Mouse (Mus musculus): ENCODE data around the gene Cd276. TPM values are rescaled to one million over a fixed set of nuclear protein-coding genes. Genes with fewer than 3 reads are reported as not detected.

Gene Cd276
- total RNA-seq, 1 experiment, result 23.4 TPM

- H3K9ac ChIP-seq (ENCODE audit: insufficient read depth, low read depth, low read length, poor library complexity, severe bottlenecking), result no peak overlapping the region
- no peak for DNase-seq (ENCODE audit: low read depth, low spot score)
- TF ChIP-seq MAFK (IDR thresholded peaks at IDR 0.05; ENCODE audit: insufficient read depth, low read depth, low read length), result no peak
- no peak for TF ChIP-seq HCFC1 (IDR thresholded peaks at IDR 0.05; ENCODE audit: borderline replicate concordance, insufficient read depth, low read length)
- H3K36me3 ChIP-seq (ENCODE audit: control insufficient read depth, insufficient read depth, low read length, poor library complexity, severe bottlenecking), result no peaks in the 10 kb centered on the region
- H3K9me3 ChIP-seq (ENCODE audit: control insufficient read depth, insufficient read depth, low read depth, low read length), result no peaks in the 10 kb centered on the region
- no peak overlapping the region for H3K27ac ChIP-seq (ENCODE audit: insufficient read depth, low read depth, low read length, poor library complexity, severe bottlenecking)
- in situ Hi-C loops (cut with MboI; ENCODE audit: low sequenced_read_pairs in 2 of 2, unreplicated experiment in 2 of 2), result no loop called here
- no peaks in the 10 kb centered on the region for H3K4me1 ChIP-seq (ENCODE audit: control insufficient read depth in 2 of 2, insufficient read depth in 2 of 2, low read length in 2 of 2, poor library complexity in 1 of 2)
- no peak overlapping the region for H3K4me3 ChIP-seq (ENCODE audit: insufficient read depth in 1 of 2, low read depth in 1 of 2, low read length in 2 of 2, poor library complexity in 1 of 2, severe bottlenecking in 1 of 2)
Observed at GRCm38 (mm10) chr9:58496470-58497182, 58.6 kb downstream of the Cd276 start.

DNA sequence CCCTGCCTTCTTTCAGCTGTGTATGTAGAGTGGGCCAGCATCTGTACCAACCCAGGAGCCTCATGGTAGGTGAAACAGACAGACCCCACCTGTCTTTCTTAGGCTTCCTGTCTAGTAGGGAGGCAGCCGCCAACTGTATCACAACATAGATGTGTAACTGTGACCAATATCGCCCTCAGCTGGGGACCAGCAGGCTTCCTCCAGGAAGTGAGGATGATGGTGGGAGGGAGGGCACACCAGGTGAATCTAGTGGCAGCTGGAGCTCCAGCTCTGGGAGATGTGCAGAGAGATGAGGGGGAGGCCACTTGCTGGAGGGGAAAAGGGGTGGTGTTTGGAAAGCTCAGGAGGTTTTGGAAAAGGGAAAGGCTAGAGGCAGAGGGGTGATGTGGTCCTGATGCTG, 60.2 kb downstream of the Cd276 start:
- H3K36me3 ChIP-seq (ENCODE audit: control insufficient read depth, insufficient read depth, low read length, poor library complexity, severe bottlenecking), result no peaks in the 10 kb centered on the region; the same call in 1 of the 2 replicates
- DNase-seq (ENCODE audit: low read depth, low spot score), result no peak
- no peak overlapping the region for H3K9ac ChIP-seq (ENCODE audit: insufficient read depth, low read depth, low read length, poor library complexity, severe bottlenecking)
- in situ Hi-C loops (cut with MboI; ENCODE audit: low sequenced_read_pairs in 2 of 2, unreplicated experiment in 2 of 2), result no loop called here
- H3K4me1 ChIP-seq (ENCODE audit: control insufficient read depth in 2 of 2, insufficient read depth in 2 of 2, low read length in 2 of 2, poor library complexity in 1 of 2), result no peaks in the 10 kb centered on the region; a peak in 1 of 4 replicates
- TF ChIP-seq ZNF384 (IDR thresholded peaks at IDR 0.05; ENCODE audit: low read depth, low read length) (no peak), MAFK (IDR thresholded peaks at IDR 0.05; ENCODE audit: insufficient read depth, low read depth, low read length) (no peak), HCFC1 (IDR thresholded peaks at IDR 0.05; ENCODE audit: borderline replicate concordance, insufficient read depth, low read length) (no peak), CHD2 (IDR thresholded peaks at IDR 0.05; ENCODE audit: low read depth, low read length) (no peak), ZC3H11A (IDR thresholded peaks at IDR 0.05; ENCODE audit: borderline replicate concordance, low read depth, low read length) (no peak)
- no peak overlapping the region for H3K4me3 ChIP-seq (ENCODE audit: insufficient read depth in 1 of 2, low read depth in 1 of 2, low read length in 2 of 2, poor library complexity in 1 of 2, severe bottlenecking in 1 of 2)
- H3K9me3 ChIP-seq (ENCODE audit: control insufficient read depth, insufficient read depth, low read depth, low read length), result no peaks in the 10 kb centered on the region
- H3K27ac ChIP-seq (ENCODE audit: insufficient read depth, low read depth, low read length, poor library complexity, severe bottlenecking), result no peak overlapping the region

- H3K27ac ChIP-seq (ENCODE audit: insufficient read depth, low read depth, low read length, poor library complexity, severe bottlenecking), result no peak overlapping the region
- no peaks in the 10 kb centered on the region; the same call in 1 of the 2 replicates for H3K36me3 ChIP-seq (ENCODE audit: control insufficient read depth, insufficient read depth, low read length, poor library complexity, severe bottlenecking)
- DNase-seq (ENCODE audit: low read depth, low spot score), result no peak
- H3K9ac ChIP-seq (ENCODE audit: insufficient read depth, low read depth, low read length, poor library complexity, severe bottlenecking), result no peak overlapping the region; the same call in 1 of the 2 replicates
- H3K4me1 ChIP-seq (ENCODE audit: control insufficient read depth in 2 of 2, insufficient read depth in 2 of 2, low read length in 2 of 2, poor library complexity in 1 of 2), result peaks cover 0 to 12% of the 10 kb centered on the region in 2 experiments; a peak in 2 of 4 replicates
- TF ChIP-seq MAFK (IDR thresholded peaks at IDR 0.05; ENCODE audit: insufficient read depth, low read depth, low read length), result no peak
- TF ChIP-seq ZNF384 (IDR thresholded peaks at IDR 0.05; ENCODE audit: low read depth, low read length), result no peak
- TF ChIP-seq HCFC1 (IDR thresholded peaks at IDR 0.05; ENCODE audit: borderline replicate concordance, insufficient read depth, low read length), result no peak
- TF ChIP-seq CHD2 (IDR thresholded peaks at IDR 0.05; ENCODE audit: low read depth, low read length), result no peak
- TF ChIP-seq ZC3H11A (IDR thresholded peaks at IDR 0.05; ENCODE audit: borderline replicate concordance, low read depth, low read length), result no peak
- in situ Hi-C loops (cut with MboI; ENCODE audit: low sequenced_read_pairs in 2 of 2, unreplicated experiment in 2 of 2), result no loop called here
- no peaks in the 10 kb centered on the region for H3K9me3 ChIP-seq (ENCODE audit: control insufficient read depth, insufficient read depth, low read depth, low read length)
- peak overlapping the region in 1 of 2 experiments; percentile 23; a peak in 2 of 4 replicates for H3K4me3 ChIP-seq (ENCODE audit: insufficient read depth in 1 of 2, low read depth in 1 of 2, low read length in 2 of 2, poor library complexity in 1 of 2, severe bottlenecking in 1 of 2)
Observed at GRCm38 (mm10) chr9:58490391-58490790, 64.8 kb downstream of the Cd276 start.

DNA sequence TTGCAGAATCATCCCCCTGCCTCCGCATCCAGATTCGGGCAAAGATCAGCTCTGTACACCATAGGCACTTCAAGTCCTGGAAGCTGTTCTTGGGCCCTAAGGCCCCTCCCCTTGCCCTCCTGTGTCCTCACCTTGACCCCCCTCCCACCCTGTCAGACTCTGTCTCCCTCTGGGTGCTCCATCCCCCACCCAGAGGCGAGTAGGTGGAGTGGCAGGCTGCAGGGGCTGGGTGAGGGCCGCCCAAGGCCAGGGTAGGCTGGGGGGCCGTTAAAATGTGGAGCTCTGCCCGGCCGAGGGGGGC, 65.4 kb downstream of the Cd276 start:
- Histone ChIP-seq H3K4me1 (ENCODE audit: control insufficient read depth in 2 of 2, insufficient read depth in 2 of 2, low read length in 2 of 2, poor library complexity in 1 of 2) (peaks cover 0 to 12% of the 10 kb centered on the region in 2 experiments; a peak in 2 of 4 replicates), H3K9ac (ENCODE audit: insufficient read depth, low read depth, low read length, poor library complexity, severe bottlenecking) (peak overlapping the region; percentile 9), H3K4me3 (ENCODE audit: insufficient read depth in 1 of 2, low read depth in 1 of 2, low read length in 2 of 2, poor library complexity in 1 of 2, severe bottlenecking in 1 of 2) (peak overlapping the region; percentile 23 to 82), H3K9me3 (ENCODE audit: control insufficient read depth, insufficient read depth, low read depth, low read length) (no peaks in the 10 kb centered on the region), H3K36me3 (ENCODE audit: control insufficient read depth, insufficient read depth, low read length, poor library complexity, severe bottlenecking) (no peaks in the 10 kb centered on the region; the same call in 1 of the 2 replicates), H3K27ac (ENCODE audit: insufficient read depth, low read depth, low read length, poor library complexity, severe bottlenecking) (no peak overlapping the region)
- TF ChIP-seq HCFC1 (IDR thresholded peaks at IDR 0.05; ENCODE audit: borderline replicate concordance, insufficient read depth, low read length) (no peak), MAFK (IDR thresholded peaks at IDR 0.05; ENCODE audit: insufficient read depth, low read depth, low read length) (no peak), CHD2 (IDR thresholded peaks at IDR 0.05; ENCODE audit: low read depth, low read length) (no peak), ZNF384 (IDR thresholded peaks at IDR 0.05; ENCODE audit: low read depth, low read length) (no peak), ZC3H11A (IDR thresholded peaks at IDR 0.05; ENCODE audit: borderline replicate concordance, low read depth, low read length) (no peak)
- DNase-seq (ENCODE audit: low read depth, low spot score), result no peak
- in situ Hi-C loops (cut with MboI; ENCODE audit: low sequenced_read_pairs in 2 of 2, unreplicated experiment in 2 of 2), result no loop called here

Data from ES-E14 (cell line).